Mouse (Mus musculus): ENCODE measurements around the gene Nrxn1. TPM values are rescaled to one million over a fixed set of nuclear protein-coding genes. Genes with fewer than 3 reads are reported as not detected.
"Not testable (repeated sequence)": the region's sequence is repeated elsewhere in the genome, so short reads cannot be mapped to it uniquely, and the experiment has no call there.

Gene Nrxn1
- polyA plus RNA-seq, 1 experiment: not detected

- Histone ChIP-seq H3K9me3 (ENCODE audit: control insufficient read depth, low read length) (0 out of 2 replicates have a peak, but pooled peaks cover 2% of the 10 kb centered on the region), H3K27me3 (ENCODE audit: control insufficient read depth) (no peaks in the 10 kb centered on the region), H3K4me1 (ENCODE audit: control insufficient read depth) (no peaks in the 10 kb centered on the region), H3K4me3 (replicated peaks) (no peak overlapping the region), H3K36me3 (ENCODE audit: control insufficient read depth) (no peaks in the 10 kb centered on the region)
- TF ChIP-seq TAL1 (IDR thresholded peaks at IDR 0.05; ENCODE audit: low read length) (no peak), GATA1 (IDR thresholded peaks at IDR 0.05; ENCODE audit: low read length) (no peak)
Observed at GRCm38 (mm10) chr17:90271165-90271564, 821.7 kb downstream of the Nrxn1 start.

- no peaks in the 10 kb centered on the region for H3K27me3 ChIP-seq (ENCODE audit: control insufficient read depth)
- TF ChIP-seq TAL1 (IDR thresholded peaks at IDR 0.05; ENCODE audit: low read length) (no peak), GATA1 (IDR thresholded peaks at IDR 0.05; ENCODE audit: low read length) (no peak)
- H3K4me1 ChIP-seq (ENCODE audit: control insufficient read depth): no peaks in the 10 kb centered on the region
- H3K4me3 ChIP-seq (replicated peaks): no peak overlapping the region
- H3K36me3 ChIP-seq (ENCODE audit: control insufficient read depth): no peaks in the 10 kb centered on the region
- H3K9me3 ChIP-seq (ENCODE audit: control insufficient read depth, low read length): 0 out of 2 replicates have a peak, but pooled peaks cover 2% of the 10 kb centered on the region
Observed at GRCm38 (mm10) chr17:90269143-90269542, 823.7 kb downstream of the Nrxn1 start.

- Histone ChIP-seq H3K4me1 (ENCODE audit: control insufficient read depth) (no peaks in the 10 kb centered on the region), H3K27me3 (ENCODE audit: control insufficient read depth) (no peaks in the 10 kb centered on the region), H3K36me3 (ENCODE audit: control insufficient read depth) (no peaks in the 10 kb centered on the region), H3K9me3 (ENCODE audit: control insufficient read depth, low read length) (no peaks in the 10 kb centered on the region), H3K4me3 (replicated peaks) (no peak overlapping the region)
- TF ChIP-seq TAL1 (IDR thresholded peaks at IDR 0.05; ENCODE audit: low read length) (no peak), GATA1 (IDR thresholded peaks at IDR 0.05; ENCODE audit: low read length) (no peak)
Observed at GRCm38 (mm10) chr17:90253451-90254131, 839.3 kb downstream of the Nrxn1 start.

- TF ChIP-seq GATA1 (IDR thresholded peaks at IDR 0.05; ENCODE audit: low read length) (no peak), TAL1 (IDR thresholded peaks at IDR 0.05; ENCODE audit: low read length) (no peak)
- Histone ChIP-seq H3K27me3 (ENCODE audit: control insufficient read depth) (no peaks in the 10 kb centered on the region), H3K4me1 (ENCODE audit: control insufficient read depth) (no peaks in the 10 kb centered on the region), H3K4me3 (replicated peaks) (no peak overlapping the region), H3K36me3 (ENCODE audit: control insufficient read depth) (no peaks in the 10 kb centered on the region), H3K9me3 (ENCODE audit: control insufficient read depth, low read length) (no peaks in the 10 kb centered on the region)
Observed at GRCm38 (mm10) chr17:90252196-90252595, 840.7 kb downstream of the Nrxn1 start.

GRCm38 (mm10) chr17:90247071-90247849 lies 845.6 kb downstream of the Nrxn1 start:
- H3K4me1 ChIP-seq (ENCODE audit: control insufficient read depth): no peaks in the 10 kb centered on the region
- no peaks in the 10 kb centered on the region for H3K36me3 ChIP-seq (ENCODE audit: control insufficient read depth)
- H3K4me3 ChIP-seq (replicated peaks): no peak overlapping the region
- no peak for TF ChIP-seq GATA1 (IDR thresholded peaks at IDR 0.05; ENCODE audit: low read length)
- no peak for TF ChIP-seq TAL1 (IDR thresholded peaks at IDR 0.05; ENCODE audit: low read length)
- no peaks in the 10 kb centered on the region; the same call in 1 of the 2 replicates for H3K9me3 ChIP-seq (ENCODE audit: control insufficient read depth, low read length)
- no peaks in the 10 kb centered on the region for H3K27me3 ChIP-seq (ENCODE audit: control insufficient read depth)

GRCm38 (mm10) chr17:90244339-90244738 lies 848.5 kb downstream of the Nrxn1 start:
- no peaks in the 10 kb centered on the region for H3K36me3 ChIP-seq (ENCODE audit: control insufficient read depth)
- H3K4me1 ChIP-seq (ENCODE audit: control insufficient read depth): no peaks in the 10 kb centered on the region
- no peak overlapping the region for H3K4me3 ChIP-seq (replicated peaks)
- no peaks in the 10 kb centered on the region; the same call in 1 of the 2 replicates for H3K9me3 ChIP-seq (ENCODE audit: control insufficient read depth, low read length)
- no peaks in the 10 kb centered on the region for H3K27me3 ChIP-seq (ENCODE audit: control insufficient read depth)
- no peak for TF ChIP-seq GATA1 (IDR thresholded peaks at IDR 0.05; ENCODE audit: low read length)
- TF ChIP-seq TAL1 (IDR thresholded peaks at IDR 0.05; ENCODE audit: low read length): no peak

GRCm38 (mm10) chr17:90238964-90239363 lies 853.9 kb downstream of the Nrxn1 start:
- Histone ChIP-seq H3K9me3 (ENCODE audit: control insufficient read depth, low read length) (no peaks in the 10 kb centered on the region; the same call in 1 of the 2 replicates), H3K27me3 (ENCODE audit: control insufficient read depth) (no peaks in the 10 kb centered on the region), H3K4me1 (ENCODE audit: control insufficient read depth) (no peaks in the 10 kb centered on the region), H3K36me3 (ENCODE audit: control insufficient read depth) (no peaks in the 10 kb centered on the region), H3K4me3 (replicated peaks) (no peak overlapping the region)
- TF ChIP-seq GATA1 (IDR thresholded peaks at IDR 0.05; ENCODE audit: low read length) (no peak), TAL1 (IDR thresholded peaks at IDR 0.05; ENCODE audit: low read length) (no peak)

- TF ChIP-seq GATA1 (IDR thresholded peaks at IDR 0.05; ENCODE audit: low read length) (no peak), TAL1 (IDR thresholded peaks at IDR 0.05; ENCODE audit: low read length) (no peak)
- Histone ChIP-seq H3K4me3 (replicated peaks) (no peak overlapping the region), H3K4me1 (ENCODE audit: control insufficient read depth) (no peaks in the 10 kb centered on the region)
Observed at GRCm38 (mm10) chr17:90238517-90238916, 854.4 kb downstream of the Nrxn1 start.

GRCm38 (mm10) chr17:90235674-90236073 lies 857.2 kb downstream of the Nrxn1 start:
- not testable (repeated sequence) for H3K9me3 ChIP-seq (ENCODE audit: control insufficient read depth, low read length); H3K4me3 ChIP-seq (replicated peaks); H3K27me3 ChIP-seq (ENCODE audit: control insufficient read depth); H3K4me1 ChIP-seq (ENCODE audit: control insufficient read depth); H3K36me3 ChIP-seq (ENCODE audit: control insufficient read depth)

More at GRCm38 (mm10) chr17:90238517-90238916, 854.4 kb downstream of the Nrxn1 start:
- no peaks in the 10 kb centered on the region for H3K9me3 ChIP-seq (ENCODE audit: control insufficient read depth, low read length)
- H3K27me3 ChIP-seq (ENCODE audit: control insufficient read depth): no peaks in the 10 kb centered on the region
- no peaks in the 10 kb centered on the region for H3K36me3 ChIP-seq (ENCODE audit: control insufficient read depth)

Measured in erythroblast, embryonic 14.5 days (primary cell).